Mouse (Mus musculus): ENCODE measurements around the gene Plekhg6. TPM values are rescaled to one million over a fixed set of nuclear protein-coding genes. Genes with fewer than 3 reads are reported as not detected.

The Plekhg6 gene
- polyA plus RNA-seq, 1 experiment from 2014 or later: not detected

GRCm38 (mm10) chr6:125352811-125353210 is 27.8 kb downstream of the Plekhg6 start:
- 64% methylated on average over 4 of the region's 4 CpGs for WGBS
- Histone ChIP-seq H3K27ac (ENCODE audit: low read depth, low read length) (no peak overlapping the region), H3K4me3 (ENCODE audit: low read depth, low read length) (no peak overlapping the region), H3K36me3 (ENCODE audit: control insufficient read depth, insufficient read depth, low read length) (no peaks in the 10 kb centered on the region; the same call in 1 of the 2 replicates), H3K4me2 (ENCODE audit: low read length) (no peak overlapping the region), H3K4me1 (ENCODE audit: control insufficient read depth, insufficient read depth, low read length) (peaks cover 22% of the 10 kb centered on the region), H3K9me3 (replicated peaks; ENCODE audit: control insufficient read depth, low read length) (no peaks in the 10 kb centered on the region), H3K9ac (ENCODE audit: low read length) (no peak overlapping the region), H3K27me3 (replicated peaks; ENCODE audit: control insufficient read depth, insufficient read depth, low read length) (no peaks in the 10 kb centered on the region)
- no peak for ATAC-seq
- no peak for DNase-seq (ENCODE audit: low spot score)

- Histone ChIP-seq H3K36me3 (ENCODE audit: control insufficient read depth, insufficient read depth, low read length) (no peaks in the 10 kb centered on the region), H3K4me2 (ENCODE audit: low read length) (no peak overlapping the region), H3K4me1 (ENCODE audit: control insufficient read depth, insufficient read depth, low read length) (peaks cover 22% of the 10 kb centered on the region), H3K9ac (ENCODE audit: low read length) (no peak overlapping the region), H3K9me3 (replicated peaks; ENCODE audit: control insufficient read depth, low read length) (no peaks in the 10 kb centered on the region), H3K27me3 (replicated peaks; ENCODE audit: control insufficient read depth, insufficient read depth, low read length) (no peaks in the 10 kb centered on the region), H3K27ac (ENCODE audit: low read depth, low read length) (no peak overlapping the region), H3K4me3 (ENCODE audit: low read depth, low read length) (no peak overlapping the region)
- ATAC-seq (no peak), DNase-seq (ENCODE audit: low spot score) (no peak)
- WGBS: 70% methylated on average over 5 of the region's 5 CpGs
Measured at GRCm38 (mm10) chr6:125352046-125352384, 28.6 kb downstream of the Plekhg6 start.

DNA sequence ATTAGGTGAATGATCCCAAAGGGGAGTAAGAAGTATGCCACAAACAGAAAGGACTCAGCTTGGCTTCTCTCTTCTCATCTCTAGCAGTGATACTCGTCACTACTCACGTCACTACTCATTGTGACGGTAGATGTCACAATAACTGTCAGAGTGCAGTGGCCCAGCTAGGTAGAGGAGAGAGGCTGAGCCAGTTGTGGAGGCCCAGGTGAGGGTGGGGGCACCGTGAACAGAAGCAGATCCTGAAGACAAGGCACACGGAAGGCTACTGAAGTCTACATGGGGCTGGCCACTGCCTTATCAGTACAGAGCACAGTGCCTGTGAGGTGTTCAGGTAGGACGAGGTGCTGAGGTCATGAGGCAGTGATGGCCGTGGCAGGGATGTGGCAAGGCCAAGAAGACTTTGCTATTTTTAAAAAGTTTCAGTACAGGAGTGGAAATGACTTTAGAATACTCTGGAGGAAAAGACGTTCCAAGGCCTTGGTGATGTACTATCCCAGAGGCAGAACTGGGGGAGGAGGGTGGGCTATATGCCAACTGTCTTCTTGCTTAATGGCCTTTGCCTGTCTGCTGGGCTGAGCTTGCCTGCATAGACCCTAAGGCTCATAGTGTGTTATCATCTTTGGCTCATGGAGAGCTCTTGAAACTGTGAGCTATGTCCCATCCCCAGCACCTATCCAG is 29.1 kb downstream of the Plekhg6 start:
- no peak overlapping the region for H3K9ac ChIP-seq (ENCODE audit: low read length)
- no peak for DNase-seq (ENCODE audit: low spot score)
- no peak for ATAC-seq
- no peak overlapping the region for H3K4me2 ChIP-seq (ENCODE audit: low read length)
- H3K9me3 ChIP-seq (replicated peaks; ENCODE audit: control insufficient read depth, low read length): no peaks in the 10 kb centered on the region
- peaks cover 22% of the 10 kb centered on the region for H3K4me1 ChIP-seq (ENCODE audit: control insufficient read depth, insufficient read depth, low read length)
- no peak overlapping the region for H3K27ac ChIP-seq (ENCODE audit: low read depth, low read length)
- no peak overlapping the region for H3K4me3 ChIP-seq (ENCODE audit: low read depth, low read length)
- no peaks in the 10 kb centered on the region for H3K27me3 ChIP-seq (replicated peaks; ENCODE audit: control insufficient read depth, insufficient read depth, low read length)
- H3K36me3 ChIP-seq (ENCODE audit: control insufficient read depth, insufficient read depth, low read length): no peaks in the 10 kb centered on the region
- 72% methylated on average over 8 of the region's 8 CpGs for WGBS

DNA sequence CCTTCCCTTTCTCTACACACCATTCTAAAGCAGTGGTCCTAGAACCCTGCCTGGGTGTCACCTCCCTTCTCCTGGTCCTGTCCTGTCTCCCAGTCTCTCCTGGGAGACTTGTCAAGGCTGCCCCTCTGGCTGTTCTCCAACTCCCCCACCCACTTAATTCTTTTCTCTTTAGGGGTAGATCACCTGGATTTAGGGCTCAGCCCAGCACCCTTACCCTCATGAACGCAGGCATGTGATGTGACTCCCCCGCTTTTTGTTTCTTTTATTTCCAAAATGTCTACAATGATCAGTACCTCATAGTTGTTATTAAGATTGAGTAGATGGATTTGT is 29.6 kb downstream of the Plekhg6 start:
- no peaks in the 10 kb centered on the region for H3K36me3 ChIP-seq (ENCODE audit: control insufficient read depth, insufficient read depth, low read length)
- DNase-seq (ENCODE audit: low spot score): no peak
- H3K27ac ChIP-seq (ENCODE audit: low read depth, low read length): no peak overlapping the region
- H3K27me3 ChIP-seq (replicated peaks; ENCODE audit: control insufficient read depth, insufficient read depth, low read length): no peaks in the 10 kb centered on the region
- H3K9ac ChIP-seq (ENCODE audit: low read length): 0 out of 2 replicates have a peak overlapping the region, but pooled peaks have one; percentile 25
- no peaks in the 10 kb centered on the region for H3K9me3 ChIP-seq (replicated peaks; ENCODE audit: control insufficient read depth, low read length)
- no peak for ATAC-seq
- H3K4me3 ChIP-seq (ENCODE audit: low read depth, low read length): no peak overlapping the region
- H3K4me2 ChIP-seq (ENCODE audit: low read length): peak overlapping the region; percentile 79
- peaks cover 22% of the 10 kb centered on the region for H3K4me1 ChIP-seq (ENCODE audit: control insufficient read depth, insufficient read depth, low read length)
- WGBS: 74% methylated on average over 2 of the region's 2 CpGs

DNA sequence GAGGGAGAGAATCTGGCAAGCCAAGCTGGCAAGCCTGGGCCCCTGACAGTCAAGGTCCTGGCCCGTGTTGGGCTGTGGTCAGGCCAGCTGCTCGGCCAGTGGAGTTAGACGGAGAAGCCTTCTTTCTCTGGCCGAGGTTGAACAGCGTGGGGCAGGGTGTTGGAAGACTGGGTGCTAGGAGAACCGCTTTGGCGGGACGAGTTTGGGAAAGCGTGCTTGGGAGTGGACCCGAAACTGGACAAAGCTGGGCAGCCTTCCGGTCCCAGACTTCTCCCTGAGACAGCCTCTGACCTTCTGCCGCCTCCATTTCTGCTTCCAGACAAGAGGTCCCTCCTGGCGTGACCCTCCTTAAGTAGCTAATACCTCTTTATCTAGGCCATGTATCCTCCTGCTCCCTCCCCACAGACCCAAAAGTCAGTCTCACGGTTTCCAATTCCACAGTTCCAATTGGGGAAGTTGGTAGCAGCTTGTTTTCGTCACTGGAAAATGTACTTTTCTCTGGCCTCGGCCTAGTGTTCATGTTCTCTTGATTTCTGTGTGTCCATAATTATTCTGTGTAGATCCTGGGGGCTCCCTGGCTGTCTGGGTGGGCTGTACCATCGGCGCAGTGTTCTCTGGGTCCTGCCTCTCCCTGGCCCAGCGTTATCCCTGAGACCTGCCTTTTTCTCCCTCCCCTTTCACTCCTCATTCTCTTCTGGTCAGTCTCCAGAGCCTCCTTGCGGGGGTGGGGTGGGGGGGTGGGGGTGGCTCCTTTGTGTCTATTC is 30.2 kb downstream of the Plekhg6 start:
- no peak; the same call in 1 of the 2 replicates for ATAC-seq
- Histone ChIP-seq H3K27ac (ENCODE audit: low read depth, low read length) (no peak overlapping the region), H3K4me3 (ENCODE audit: low read depth, low read length) (peak overlapping the region; percentile 44), H3K27me3 (replicated peaks; ENCODE audit: control insufficient read depth, insufficient read depth, low read length) (no peaks in the 10 kb centered on the region), H3K4me2 (ENCODE audit: low read length) (peak overlapping the region; percentile 79), H3K36me3 (ENCODE audit: control insufficient read depth, insufficient read depth, low read length) (no peaks in the 10 kb centered on the region), H3K4me1 (ENCODE audit: control insufficient read depth, insufficient read depth, low read length) (peaks cover 19% of the 10 kb centered on the region), H3K9ac (ENCODE audit: low read length) (peak overlapping the region; percentile 68), H3K9me3 (replicated peaks; ENCODE audit: control insufficient read depth, low read length) (no peaks in the 10 kb centered on the region)
- 5% methylated on average over 20 of the region's 20 CpGs for WGBS
- DNase-seq (ENCODE audit: low spot score): no peak

DNA sequence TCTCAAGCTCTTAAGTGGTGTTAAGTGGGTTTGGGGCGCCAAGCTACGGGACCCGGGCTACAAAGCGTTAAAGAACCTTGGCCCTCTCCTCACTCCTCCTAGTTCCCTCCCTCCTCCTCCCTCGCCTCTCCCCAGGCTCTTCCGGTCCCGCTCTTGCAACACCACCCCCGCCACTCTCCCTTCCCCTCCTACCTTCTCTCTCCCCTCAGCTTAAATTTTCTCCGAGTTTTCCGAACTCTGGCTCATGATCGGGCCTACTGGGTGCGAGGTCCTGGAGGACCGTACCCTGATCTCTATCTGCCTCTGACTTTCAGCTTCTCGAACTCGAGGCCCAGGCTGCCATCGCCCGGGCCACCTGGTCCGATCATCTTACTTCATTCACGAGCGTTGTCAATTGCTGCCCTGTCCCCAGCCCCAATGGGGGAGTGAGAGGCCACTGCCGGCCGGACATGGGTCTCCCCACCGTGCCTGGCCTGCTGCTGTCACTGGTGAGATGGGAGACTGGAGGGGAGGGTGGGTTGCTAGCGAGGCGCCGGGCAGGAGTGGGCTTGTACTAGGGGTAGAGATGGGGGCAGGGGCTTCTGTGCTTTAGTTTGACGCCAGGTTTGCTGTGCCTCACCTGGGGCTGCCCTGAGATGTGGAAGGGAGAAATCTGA is 30.9 kb downstream of the Plekhg6 start:
- ATAC-seq: peak; percentile 82
- no peaks in the 10 kb centered on the region for H3K36me3 ChIP-seq (ENCODE audit: control insufficient read depth, insufficient read depth, low read length)

GRCm38 (mm10) chr6:125348721-125349574 is 31.6 kb downstream of the Plekhg6 start, which contains the start of gene Tnfrsf1a:
Gene Tnfrsf1a (plus strand): TSS chr6:125349362.
- H3K4me1 ChIP-seq (ENCODE audit: control insufficient read depth, insufficient read depth, low read length): peaks cover 14% of the 10 kb centered on the region
- no peaks in the 10 kb centered on the region for H3K9me3 ChIP-seq (replicated peaks; ENCODE audit: control insufficient read depth, low read length)
- no peaks in the 10 kb centered on the region for H3K36me3 ChIP-seq (ENCODE audit: control insufficient read depth, insufficient read depth, low read length)
- DNase-seq (ENCODE audit: low spot score): no peak
- ATAC-seq: 0 out of 2 replicates have a peak, but pooled peaks have one; percentile 21
- no peak within 1 kb of the TSS for H3K27ac ChIP-seq (ENCODE audit: low read depth, low read length)
- WGBS: 5% methylated on average over 22 of the region's 22 CpGs
- peak within 1 kb of the TSS; percentile 68 for H3K9ac ChIP-seq (ENCODE audit: low read length)
- peak within 1 kb of the TSS; percentile 44 for H3K4me3 ChIP-seq (ENCODE audit: low read depth, low read length)
- peak within 1 kb of the TSS; percentile 79 for H3K4me2 ChIP-seq (ENCODE audit: low read length)
- H3K27me3 ChIP-seq (replicated peaks; ENCODE audit: control insufficient read depth, insufficient read depth, low read length): no peaks in the 10 kb centered on the region

More for the DNA sequence above, 30.9 kb downstream of the Plekhg6 start:
- H3K27ac ChIP-seq (ENCODE audit: low read depth, low read length): no peak overlapping the region
- under 1% methylated on average over 27 of the region's 27 CpGs for WGBS
- peaks cover 14% of the 10 kb centered on the region for H3K4me1 ChIP-seq (ENCODE audit: control insufficient read depth, insufficient read depth, low read length)
- peak overlapping the region; percentile 79 for H3K4me2 ChIP-seq (ENCODE audit: low read length)
- peak; percentile 73 for DNase-seq (ENCODE audit: low spot score)
- H3K9me3 ChIP-seq (replicated peaks; ENCODE audit: control insufficient read depth, low read length): no peaks in the 10 kb centered on the region
- H3K4me3 ChIP-seq (ENCODE audit: low read depth, low read length): peak overlapping the region; percentile 44
- H3K9ac ChIP-seq (ENCODE audit: low read length): peak overlapping the region; percentile 68
- H3K27me3 ChIP-seq (replicated peaks; ENCODE audit: control insufficient read depth, insufficient read depth, low read length): no peaks in the 10 kb centered on the region

- no peak overlapping the region for H3K4me2 ChIP-seq (ENCODE audit: low read length)
- H3K27me3 ChIP-seq (replicated peaks; ENCODE audit: control insufficient read depth, insufficient read depth, low read length): no peaks in the 10 kb centered on the region
- no peak for DNase-seq (ENCODE audit: low spot score)
- H3K36me3 ChIP-seq (ENCODE audit: control insufficient read depth, insufficient read depth, low read length): no peaks in the 10 kb centered on the region
- 47% methylated on average over 2 of the region's 2 CpGs for WGBS
- H3K9me3 ChIP-seq (replicated peaks; ENCODE audit: control insufficient read depth, low read length): no peaks in the 10 kb centered on the region
- no peak for ATAC-seq
- H3K27ac ChIP-seq (ENCODE audit: low read depth, low read length): no peak overlapping the region
- H3K4me1 ChIP-seq (ENCODE audit: control insufficient read depth, insufficient read depth, low read length): peaks cover 14% of the 10 kb centered on the region
- no peak overlapping the region for H3K4me3 ChIP-seq (ENCODE audit: low read depth, low read length)
- H3K9ac ChIP-seq (ENCODE audit: low read length): no peak overlapping the region
Measured at GRCm38 (mm10) chr6:125346029-125346428, 34.6 kb downstream of the Plekhg6 start.

All from forebrain, embryonic 14.5 days (tissue).